ENCODE assay signal across 10 mouse cellular contexts in genomic region chr1:165046056-165046455, GRCm38 (mm10).
DNase-seq lines count a peak whose midpoint lies in the region; ATAC-seq and TF ChIP-seq lines count a peak whose summit lies in the region.
"Had no signal": no experiment of that assay in that cellular context is flagged by ENCODE, and none has a peak within 500 bp of the region (broad histone marks: within the 10 kb centered on the region; RNA-seq: fewer than 3 reads in every experiment).

No protein-coding gene starts in this region.

- H3K4me2 ChIP-seq in intestine, embryonic 16.5 days (ENCODE audit: low read depth, low read length) = no peak overlapping the region

- peak overlapping the region; percentile 17; the same call in 1 of the 2 replicates for H3K27ac ChIP-seq in gastrocnemius, adult 2 months
- H3K27ac ChIP-seq in intestine, embryonic 16.5 days (ENCODE audit: low read length) = peak overlapping the region; percentile 47
- H3K27ac ChIP-seq: macrophage had no signal

- 56% methylated on average over 4 of the region's 4 CpGs for WGBS in intestine, embryonic 16.5 days

- no peaks in the 10 kb centered on the region for H3K27me3 ChIP-seq in intestine, embryonic 16.5 days (replicated peaks; ENCODE audit: control insufficient read depth, insufficient read depth, low read length)

- H3K4me3 ChIP-seq in gastrocnemius, adult 2 months = no peak overlapping the region
- H3K4me3 ChIP-seq in intestine, embryonic 16.5 days (ENCODE audit: low read length) = no peak overlapping the region
- H3K4me3 ChIP-seq: limb, embryonic 10.5 days had no signal

- peak; percentile 46 for ATAC-seq in intestine, embryonic 16.5 days
- ATAC-seq in megakaryocyte, adult 5-6 weeks (ENCODE audit: poor library complexity, severe bottlenecking) = no peak

- no peak for TF ChIP-seq CTCF in gastrocnemius, adult 2 months (IDR thresholded peaks at IDR 0.05)

- no peak for DNase-seq in gastrocnemius, adult 2 months
- no peak for DNase-seq in gastrocnemius, postnatal 14 days
- peak; percentile 85 for DNase-seq in Muller cell, postnatal 12 days (ENCODE audit: inconsistent ontology term)
- peak; percentile 46 to 56 for DNase-seq in cerebellum, postnatal 14 days
- no peak for DNase-seq in right cerebral cortex, postnatal 4 days
- DNase-seq in natural killer cell, adult 2 months (ENCODE audit: low spot score in 2 of 2) = no peak

- peaks cover 12% of the 10 kb centered on the region for H3K4me1 ChIP-seq in intestine, embryonic 16.5 days (ENCODE audit: control insufficient read depth, insufficient read depth, low read length)

- no peaks in the 10 kb centered on the region for H3K9me3 ChIP-seq in intestine, embryonic 16.5 days (ENCODE audit: control insufficient read depth, low read length)
- H3K9me3 ChIP-seq: limb, embryonic 10.5 days had no signal

- intact Hi-C loops in gastrocnemius, adult 2 months (cut with DNase I) = no loop called here
- intact Hi-C loops in gastrocnemius, postnatal 14 days (cut with DNase I; ENCODE audit: low total_unique reads) = loop anchor here (10.0 kb wide), 1 partner anchor 681 kb away; no protein-coding TSS in a partner anchor

- no peak overlapping the region for H3K9ac ChIP-seq in intestine, embryonic 16.5 days (ENCODE audit: low read depth, low read length)

- no peaks in the 10 kb centered on the region for H3K36me3 ChIP-seq in intestine, embryonic 16.5 days (ENCODE audit: control insufficient read depth, insufficient read depth, low read length)
- H3K36me3 ChIP-seq: limb, embryonic 10.5 days had no signal

Comparison
In these comparisons a context has a peak if more than half of its experiments do, and no peak if none do; other contexts are left out.
1. DNase-seq: peak in Muller cell, postnatal 12 days (single experiment) and cerebellum, postnatal 14 days (2 of 2); none in gastrocnemius, adult 2 months (single experiment), gastrocnemius, postnatal 14 days (single experiment), right cerebral cortex, postnatal 4 days (single experiment) and natural killer cell, adult 2 months (0 of 2).